Mouse (Mus musculus) MEL (cell line): ENCODE results near the gene Ccn2. TPM values are rescaled to one million over a fixed set of nuclear protein-coding genes. Genes with fewer than 3 reads are reported as not detected.

Experiments
- DNase-seq: peaks from one replicate; pipeline ENCODE4 v3.0.0; 2011; ENCODE audit warnings: low read depth, low spot score
- H3K27ac ChIP-seq: 2 replicates; pipeline ENCODE4 v1.5.1; 2012; ENCODE audit warnings: low read depth, mild to moderate bottlenecking, control low read depth, low read length, moderate library complexity; ENCODE audit not compliant: control insufficient read depth
- H3K27me3 ChIP-seq, 2 experiments: fragments of 150-350 bp in 1 of 2; sonication (generic) in 1 of 2; 2 replicates each; pipeline ENCODE4 v1.6.1; 2012; ENCODE audit warnings: low read length in 2 of 2, mild to moderate bottlenecking in 2 of 2, improper control_type of control experiment in 1 of 2, moderate library complexity in 1 of 2; ENCODE audit not compliant: insufficient read depth in 2 of 2, control insufficient read depth in 1 of 2
- H3K36me3 ChIP-seq, 2 experiments: 2 replicates each; pipeline ENCODE4 v1.6.1; 2012 to 2014; ENCODE audit warnings: low read length in 2 of 2, improper control_type of control experiment in 1 of 2, inconsistent platforms in 1 of 2, mild to moderate bottlenecking in 1 of 2; ENCODE audit not compliant: insufficient read depth in 2 of 2, control insufficient read depth in 1 of 2
- H3K4me1 ChIP-seq, 2 experiments: fragments of 150-350 bp in 1 of 2; sonication (generic) in 1 of 2; 2 replicates each; pipeline ENCODE4 v1.6.1; 2012; ENCODE audit warnings: low read length in 2 of 2, improper control_type of control experiment in 1 of 2, mild to moderate bottlenecking in 1 of 2; ENCODE audit not compliant: insufficient read depth in 2 of 2, control insufficient read depth in 1 of 2
- H3K4me3 ChIP-seq, 2 experiments: fragments of 150-350 bp in 1 of 2; sonication (generic) in 1 of 2; 2 replicates each; pipeline ENCODE4 v1.5.1; 2012; ENCODE audit warnings: low read depth in 2 of 2, low read length in 2 of 2, mild to moderate bottlenecking in 2 of 2, moderate library complexity in 2 of 2, control low read depth in 1 of 2, improper control_type of control experiment in 1 of 2; ENCODE audit not compliant: control insufficient read depth in 1 of 2, insufficient read depth in 1 of 2
- H3K79me2 ChIP-seq: 2 replicates; pipeline ENCODE4 v1.6.1; 2012; ENCODE audit warnings: mild to moderate bottlenecking, low read length, moderate library complexity; ENCODE audit not compliant: control insufficient read depth, poor library complexity, insufficient read depth
- H3K9ac ChIP-seq: 2 replicates; pipeline ENCODE4 v1.6.1; 2012; ENCODE audit warnings: low read depth, mild to moderate bottlenecking, control low read depth, low read length, moderate library complexity; ENCODE audit not compliant: control insufficient read depth, poor library complexity, severe bottlenecking
- H3K9me3 ChIP-seq: fragments of 150-350 bp; sonication (generic); replicated peaks from 2 replicates; pipeline ENCODE4 v1.6.1; 2012; ENCODE audit warnings: mild to moderate bottlenecking, low read length, improper control_type of control experiment, moderate library complexity; ENCODE audit not compliant: insufficient read depth
- CHD2 ChIP-seq: IDR thresholded peaks from 2 replicates; pipeline ENCODE4 v1.6.1; 2011; ENCODE audit warnings: low read length, improper control_type of control experiment
- CTCF ChIP-seq, 3 experiments: IDR thresholded peaks in 2 of 3; conservative IDR thresholded peaks in 1 of 3; 2 replicates each; pipeline ENCODE4 v1.5.1; 2011 to 2012; ENCODE audit warnings: low read length in 3 of 3, low read depth in 2 of 3, mild to moderate bottlenecking in 2 of 3, improper control_type of control experiment in 1 of 3, inconsistent platforms in 1 of 3, mixed read lengths in 1 of 3, moderate library complexity in 1 of 3; ENCODE audit not compliant: control insufficient read depth in 1 of 3, insufficient read depth in 1 of 3, poor library complexity in 1 of 3, severe bottlenecking in 1 of 3
- ELF1 ChIP-seq: IDR thresholded peaks from 2 replicates; pipeline ENCODE4 v1.6.1; 2014; ENCODE audit warnings: low read depth, mild to moderate bottlenecking, inconsistent platforms, low read length, improper control_type of control experiment, moderate library complexity
- EP300 ChIP-seq, 2 experiments: IDR thresholded peaks; 2 replicates each; pipeline ENCODE4 v1.6.1; 2011; ENCODE audit warnings: improper control_type of control experiment in 2 of 2, low read length in 2 of 2, low read depth in 1 of 2, mild to moderate bottlenecking in 1 of 2
- ETS1 ChIP-seq: IDR thresholded peaks from 2 replicates; pipeline ENCODE4 v1.6.1; 2012; ENCODE audit warnings: low read depth, mild to moderate bottlenecking, inconsistent platforms, low read length, improper control_type of control experiment, moderate library complexity
- GABPA ChIP-seq: IDR thresholded peaks from 2 replicates; pipeline ENCODE4 v1.6.1; 2012; ENCODE audit warnings: low read depth, mild to moderate bottlenecking, inconsistent platforms, low read length, improper control_type of control experiment, moderate library complexity
- GATA1 ChIP-seq: IDR thresholded peaks from 2 replicates; pipeline ENCODE4 v1.6.1; 2011; ENCODE audit warnings: low read depth, low read length, improper control_type of control experiment
- KAT2A ChIP-seq: conservative IDR thresholded peaks from 2 replicates; pipeline ENCODE4 v1.6.1; 2012; ENCODE audit warnings: low read depth, low read length, improper control_type of control experiment, inconsistent platforms
- MAFK ChIP-seq: IDR thresholded peaks from 2 replicates; pipeline ENCODE4 v1.6.1; 2011; ENCODE audit warnings: low read depth, mild to moderate bottlenecking, low read length, improper control_type of control experiment, borderline replicate concordance
- MAZ ChIP-seq: IDR thresholded peaks from 2 replicates; pipeline ENCODE4 v1.6.1; 2012; ENCODE audit warnings: low read depth, mild to moderate bottlenecking, inconsistent platforms, low read length, improper control_type of control experiment
- NELFE ChIP-seq: IDR thresholded peaks from 2 replicates; pipeline ENCODE4 v1.6.1; 2011; ENCODE audit warnings: low read depth, low read length, improper control_type of control experiment
- NRF1 ChIP-seq: IDR thresholded peaks from 2 replicates; pipeline ENCODE4 v1.6.1; 2014; ENCODE audit warnings: low read depth, mild to moderate bottlenecking, inconsistent platforms, low read length, improper control_type of control experiment, moderate library complexity; ENCODE audit not compliant: poor library complexity, insufficient read depth, severe bottlenecking
- POLR2A ChIP-seq, 2 experiments: IDR thresholded peaks; 2 replicates each; pipeline ENCODE4 v1.6.1; 2011 to 2012; ENCODE audit warnings: low read length in 2 of 2, mild to moderate bottlenecking in 2 of 2, control low read depth in 1 of 2, improper control_type of control experiment in 1 of 2, low read depth in 1 of 2, moderate library complexity in 1 of 2; ENCODE audit not compliant: control insufficient read depth in 1 of 2, insufficient read depth in 1 of 2, poor library complexity in 1 of 2
- POLR2AphosphoS2 ChIP-seq: IDR thresholded peaks from 2 replicates; pipeline ENCODE4 v1.6.1; 2011; ENCODE audit warnings: low read length, improper control_type of control experiment
- POLR2AphosphoS5 ChIP-seq: IDR thresholded peaks from 2 replicates; pipeline ENCODE4 v1.6.1; 2012; ENCODE audit warnings: low read depth, borderline replicate concordance, mild to moderate bottlenecking, inconsistent platforms, low read length, moderate library complexity, mixed read lengths
- RAD21 ChIP-seq: IDR thresholded peaks from 2 replicates; pipeline ENCODE4 v1.6.1; 2011; ENCODE audit warnings: mild to moderate bottlenecking, low read depth, low read length, improper control_type of control experiment
- SMC3 ChIP-seq: IDR thresholded peaks from 2 replicates; pipeline ENCODE4 v1.6.1; 2011; ENCODE audit warnings: low read depth, low read length, improper control_type of control experiment
- UBTF ChIP-seq: IDR thresholded peaks from 2 replicates; pipeline ENCODE4 v1.6.1; 2012; ENCODE audit warnings: low read depth, mild to moderate bottlenecking, inconsistent platforms, low read length, improper control_type of control experiment, moderate library complexity, borderline replicate concordance; ENCODE audit not compliant: insufficient read depth
- USF2 ChIP-seq, 2 experiments: IDR thresholded peaks; 2 replicates each; pipeline ENCODE4 v1.6.1; 2011 to 2012; ENCODE audit warnings: improper control_type of control experiment in 2 of 2, low read length in 2 of 2, borderline replicate concordance in 1 of 2, inconsistent platforms in 1 of 2, low read depth in 1 of 2, mild to moderate bottlenecking in 1 of 2; ENCODE audit not compliant: insufficient read depth in 1 of 2
- ZC3H11A ChIP-seq: IDR thresholded peaks from 2 replicates; pipeline ENCODE4 v1.6.1; 2012; ENCODE audit warnings: low read depth, mild to moderate bottlenecking, inconsistent platforms, low read length, improper control_type of control experiment
- ZMIZ1 ChIP-seq: IDR thresholded peaks from 2 replicates; pipeline ENCODE4 v1.6.1; 2012; ENCODE audit warnings: low read depth, mild to moderate bottlenecking, inconsistent platforms, low read length, improper control_type of control experiment, moderate library complexity
- ZNF384 ChIP-seq: IDR thresholded peaks from 2 replicates; pipeline ENCODE4 v1.6.1; 2012; ENCODE audit warnings: low read depth, mild to moderate bottlenecking, inconsistent platforms, low read length, improper control_type of control experiment
- polyA plus RNA-seq, 2 experiments: library from polyadenylated mRNA; stranded (reverse) in 1 of 2; unstranded in 1 of 2; fragments of >175 nt in 1 of 2; fragments of >200 nt in 1 of 2; gene quantifications; 2 replicates each; pipeline versions ENCODE4 v1.2.1 to v1.2.4; 2012; ENCODE audit warnings: low replicate concordance in 2 of 2, low read depth in 1 of 2; ENCODE audit not compliant: insufficient read length in 2 of 2, insufficient read depth in 1 of 2, missing spikeins in 1 of 2
- total RNA-seq: library from RNA; depleted of rRNA; stranded (reverse); fragments of 300-350 nt; gene quantifications from 2 replicates; pipeline ENCODE4 v1.2.3, GENCODE M21; 2012

The Ccn2 gene
- total and polyA plus RNA-seq, 3 experiments: not detected

DNA sequence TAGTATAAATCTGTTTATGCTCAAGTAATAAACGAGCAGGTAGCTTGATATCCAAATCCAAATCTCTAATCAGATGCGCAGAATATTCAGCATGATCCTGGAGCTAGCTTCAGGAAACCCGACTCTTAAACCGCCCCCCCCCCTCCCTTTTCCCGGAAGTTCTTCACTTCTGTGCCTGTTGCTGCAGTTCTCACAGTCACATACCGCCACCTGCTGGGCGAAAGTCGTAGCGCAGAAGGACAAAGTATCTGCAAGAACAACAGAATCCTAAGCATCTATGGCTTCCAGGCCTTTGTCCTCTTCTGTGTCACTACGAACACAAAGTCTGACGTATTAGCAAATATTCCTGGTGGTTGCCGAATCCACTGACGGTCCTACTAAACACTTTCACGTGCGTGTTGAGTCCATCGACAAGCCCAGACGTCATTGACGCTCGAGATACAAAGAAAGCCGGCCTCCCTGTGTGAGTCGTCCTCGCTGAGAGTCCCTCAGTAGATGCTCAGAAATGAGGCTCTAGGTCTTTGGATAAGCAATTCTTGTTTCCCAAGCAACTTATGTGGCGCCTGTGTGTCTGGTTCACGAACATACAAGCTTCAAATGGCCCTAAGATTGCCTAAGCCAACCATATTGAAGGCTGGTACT is 29.9 kb downstream of the Ccn2 start:
- H3K4me3 ChIP-seq: 0 out of 4 replicates have a peak overlapping the region, but pooled peaks of 1 of the 2 experiments have one; percentile 26
- peak; percentile 88 for DNase-seq
- H3K27me3 ChIP-seq: no peaks in the 10 kb centered on the region
- TF ChIP-seq GATA1 (no peak), POLR2A (IDR thresholded peaks at IDR 0.05; ENCODE audit: control insufficient read depth in 1 of 2, insufficient read depth in 1 of 2, low read depth in 1 of 2, low read length in 2 of 2, poor library complexity in 1 of 2) (no peak), CTCF (IDR thresholded peaks at IDR 0.05 in 2 of 3, conservative IDR thresholded peaks at IDR 0.05 in 1 of 3; ENCODE audit: control insufficient read depth in 1 of 3, insufficient read depth in 1 of 3, low read depth in 2 of 3, low read length in 3 of 3, poor library complexity in 1 of 3, severe bottlenecking in 1 of 3) (peak; percentile 70 to 87 (median 86)), SMC3 (peak; percentile 52), MAZ (0 out of 2 replicates have a peak, but pooled peaks have one; percentile 39), ZNF384 (no peak), USF2 (IDR thresholded peaks at IDR 0.05; ENCODE audit: borderline replicate concordance in 1 of 2, insufficient read depth in 1 of 2, low read depth in 1 of 2, low read length in 2 of 2) (no peak), GABPA (no peak), POLR2AphosphoS5 (no peak), ZMIZ1 (no peak), ETS1 (no peak), NELFE (no peak), NRF1 (no peak), UBTF (no peak), EP300 (IDR thresholded peaks at IDR 0.05; ENCODE audit: low read depth in 1 of 2, low read length in 2 of 2) (0 out of 4 replicates have a peak, but pooled peaks of 1 of the 2 experiments have one; percentile 6), CHD2 (no peak), ZC3H11A (no peak), RAD21 (peak; percentile 66), KAT2A (no peak), ELF1 (peak; percentile 83), POLR2AphosphoS2 (no peak), MAFK (no peak)
- no peak overlapping the region for H3K9ac ChIP-seq
- no peak overlapping the region for H3K27ac ChIP-seq
- H3K36me3 ChIP-seq: peaks cover 0 to 1% of the 10 kb centered on the region in 2 experiments; a peak in 1 of 4 replicates
- no peaks in the 10 kb centered on the region for H3K9me3 ChIP-seq
- H3K79me2 ChIP-seq: no peaks in the 10 kb centered on the region
- H3K4me1 ChIP-seq: no peaks in the 10 kb centered on the region; a peak in 1 of 4 replicates
